Mouse (Mus musculus): ENCODE measurements around the gene Npc1l1.
"Not testable (repeated sequence)": the region's sequence is repeated elsewhere in the genome, so short reads cannot be mapped to it uniquely, and the experiment has no call there.

Npc1l1 gene

DNA sequence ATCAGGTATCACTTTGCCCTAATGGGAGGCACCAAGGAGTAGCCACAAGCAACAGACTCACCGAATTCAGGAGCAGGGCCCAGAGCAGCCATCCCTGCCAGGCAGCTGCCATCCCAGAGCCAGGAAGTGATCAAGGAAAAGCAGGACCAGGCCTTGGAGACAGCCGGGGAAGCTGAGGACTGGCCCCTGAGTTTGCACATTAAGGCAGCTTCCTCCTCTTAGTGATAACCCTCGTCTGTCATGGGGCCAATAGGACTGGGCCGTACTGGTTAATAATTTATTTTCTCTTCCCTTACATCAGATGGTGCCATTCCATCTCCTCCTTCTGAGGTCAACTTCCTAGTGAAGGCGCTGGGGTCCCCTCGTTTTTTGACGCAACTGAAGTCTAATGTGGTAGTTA is at the start of gene Npc1l1:
Gene Npc1l1 (minus strand): TSS at position 132 of the 400 bp plus-strand sequence.
- DNase-seq (ENCODE audit: low spot score), result no peak

DNA sequence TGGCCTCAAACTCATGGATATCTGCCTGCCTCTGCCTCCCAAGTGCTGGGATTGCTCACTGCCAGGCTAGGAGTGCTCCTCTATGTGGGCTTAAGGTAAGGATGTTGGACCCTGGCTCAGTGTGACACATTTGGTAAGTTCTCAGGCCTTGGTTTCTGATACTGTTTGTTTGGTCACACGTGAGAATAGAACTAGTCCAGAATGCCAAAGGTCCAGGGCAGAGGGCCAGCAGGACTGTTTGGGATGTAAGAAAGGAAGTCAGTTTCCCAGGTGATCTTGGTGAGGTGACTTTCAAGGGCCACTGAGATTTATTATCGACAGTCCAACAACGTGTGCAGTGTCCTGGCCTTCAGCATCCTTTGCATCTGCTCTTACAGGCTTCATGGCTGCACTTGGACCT is 46.5 kb upstream of the Npc1l1 start:
- no peak for DNase-seq (ENCODE audit: low spot score)

DNA sequence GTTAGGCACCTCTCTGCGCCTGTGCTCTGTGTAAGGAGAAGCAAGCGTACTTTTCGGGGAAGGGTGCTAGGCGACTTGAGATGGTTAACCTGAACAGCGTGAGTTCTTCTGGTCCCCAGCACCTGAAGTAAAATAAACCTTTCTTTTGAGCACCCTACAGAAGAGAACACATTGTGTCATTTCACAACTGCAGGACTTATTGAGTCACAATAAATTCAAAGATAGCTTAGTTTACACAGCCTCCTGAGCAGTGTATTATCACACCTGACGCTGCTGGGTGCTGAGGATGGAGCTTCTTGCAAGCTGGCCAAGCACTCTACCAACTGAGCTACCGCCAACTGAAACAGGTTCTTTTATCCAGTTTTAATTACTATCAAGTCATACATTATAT is 45.1 kb upstream of the Npc1l1 start:
- DNase-seq (ENCODE audit: low spot score), result no peak

DNA sequence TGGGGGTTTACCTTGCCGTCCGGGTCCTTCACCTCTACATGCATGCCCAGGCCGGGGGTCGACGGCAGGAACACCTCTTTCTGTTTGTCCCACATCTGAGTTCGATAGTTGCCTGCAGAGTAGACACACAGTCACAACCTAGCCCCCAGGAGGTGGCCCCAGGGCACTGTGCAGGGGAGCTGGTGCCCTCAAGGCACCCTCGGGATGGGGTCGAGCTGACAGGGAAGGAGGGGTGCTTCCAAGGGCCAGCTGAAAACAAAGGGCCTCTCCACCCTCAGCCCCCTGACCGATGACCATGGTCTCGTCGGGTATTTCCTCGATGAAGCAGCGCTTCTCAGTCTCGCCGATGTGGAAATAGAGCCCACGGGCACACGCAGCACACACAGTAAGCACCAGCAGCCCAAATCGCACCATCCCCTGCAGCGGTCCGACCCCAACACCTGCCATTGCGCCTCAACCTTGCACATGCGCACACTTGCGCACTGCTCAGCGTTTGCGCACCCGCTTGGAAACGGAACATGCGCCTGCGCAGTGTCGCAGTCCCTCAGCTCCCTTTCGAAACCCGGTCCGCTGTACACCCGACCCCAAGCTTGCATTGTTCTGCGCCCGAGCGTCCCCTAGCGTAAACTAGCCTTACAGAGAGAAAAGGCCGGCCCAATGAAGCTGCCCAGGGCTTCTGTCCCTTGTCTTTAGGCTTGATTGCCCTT is 44.6 kb upstream of the Npc1l1 start, which contains the start of gene Tmed4:
Gene Tmed4 (minus strand): TSS at position 484 of the 707 bp plus-strand sequence.
- peak; percentile 95 for DNase-seq (ENCODE audit: low spot score)

DNA sequence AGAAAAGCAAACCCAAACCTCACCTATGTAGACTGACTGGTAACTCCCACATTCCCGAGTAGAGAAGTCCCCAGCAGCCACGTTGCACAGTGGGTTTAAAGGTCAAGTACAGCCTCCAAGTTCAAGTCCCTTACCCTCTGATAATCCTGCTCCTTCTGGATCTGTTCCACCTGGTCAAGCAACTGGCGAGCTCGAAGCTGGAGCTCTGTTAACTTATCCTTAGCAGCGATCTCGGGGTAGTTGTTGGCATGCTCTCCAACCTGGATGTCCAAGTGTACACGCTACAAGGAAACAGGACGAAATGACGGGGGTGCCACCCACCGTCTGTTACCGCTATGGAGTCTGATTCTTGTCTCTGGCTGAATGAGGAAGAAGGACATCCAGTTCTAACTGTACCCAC is 43.7 kb upstream of the Npc1l1 start:
- no peak for DNase-seq (ENCODE audit: low spot score)

DNA sequence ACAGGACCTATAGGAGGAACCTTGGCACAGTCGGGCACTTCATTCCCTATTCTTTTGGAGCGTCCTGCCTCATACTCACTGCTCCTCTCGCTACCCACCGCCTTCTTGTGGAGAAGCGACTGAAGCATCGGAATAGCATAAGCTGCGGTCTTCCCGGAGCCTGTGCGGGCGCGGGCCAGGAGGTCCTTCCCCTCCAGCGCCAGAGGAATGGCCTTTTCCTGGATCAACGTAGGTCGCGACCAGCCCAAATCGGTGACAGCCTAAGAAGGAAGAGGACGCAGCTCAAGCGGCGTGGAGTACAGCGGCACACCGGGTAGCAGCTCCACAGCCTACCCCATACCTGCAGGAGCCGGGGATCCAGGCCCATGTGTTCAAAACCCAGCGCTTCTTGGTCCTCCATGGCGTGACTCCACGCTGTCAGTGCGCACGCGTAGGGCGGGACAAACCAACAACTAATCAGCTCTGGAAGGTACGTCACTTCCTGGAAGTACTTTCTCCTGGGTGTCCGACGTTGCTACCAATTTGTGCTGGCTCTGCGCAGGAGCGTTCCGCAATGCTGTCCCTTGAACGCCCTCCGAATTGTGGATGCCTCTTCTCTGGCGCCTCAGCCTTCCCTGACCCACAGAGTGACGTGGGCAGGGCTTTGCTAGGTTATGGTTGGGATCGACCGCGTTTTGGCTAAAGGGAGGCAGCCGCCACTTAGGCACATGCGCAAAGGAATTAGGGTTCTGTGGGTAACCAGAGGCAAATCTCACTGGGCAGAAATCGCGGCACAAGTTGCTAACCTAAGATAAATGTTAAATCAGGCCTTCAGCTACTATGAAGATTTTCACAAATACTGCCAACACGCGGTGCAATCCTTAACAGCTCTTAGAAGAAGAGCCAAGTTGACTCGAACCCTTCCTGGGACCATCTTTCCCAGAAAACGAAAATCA is 37.6 kb upstream of the Npc1l1 start, which contains the start of gene Ddx56:
Gene Ddx56 (minus strand): TSS at position 453 of the 935 bp plus-strand sequence.
- DNase-seq (ENCODE audit: low spot score), result peak; percentile 93

DNA sequence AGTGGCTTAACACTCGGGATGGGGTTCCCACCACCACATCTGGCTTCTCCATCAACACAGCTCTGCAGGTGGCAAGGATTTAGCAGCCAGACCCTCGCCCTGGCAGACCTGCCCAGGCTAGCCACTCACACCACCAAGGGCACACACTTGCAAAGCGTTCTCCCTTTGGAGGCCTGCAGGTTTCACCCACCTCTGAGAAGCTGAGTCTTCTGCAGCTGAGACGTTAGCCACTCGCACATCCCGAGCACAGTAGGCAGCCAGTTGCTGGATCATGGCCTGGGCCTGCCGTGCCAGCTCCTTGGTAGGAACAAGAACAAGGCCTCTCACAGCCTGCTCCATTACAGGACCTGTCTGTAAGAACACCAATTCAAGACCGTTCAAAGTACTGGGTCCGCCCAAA is 36.7 kb upstream of the Npc1l1 start:
- no peak for DNase-seq (ENCODE audit: low spot score)

DNA sequence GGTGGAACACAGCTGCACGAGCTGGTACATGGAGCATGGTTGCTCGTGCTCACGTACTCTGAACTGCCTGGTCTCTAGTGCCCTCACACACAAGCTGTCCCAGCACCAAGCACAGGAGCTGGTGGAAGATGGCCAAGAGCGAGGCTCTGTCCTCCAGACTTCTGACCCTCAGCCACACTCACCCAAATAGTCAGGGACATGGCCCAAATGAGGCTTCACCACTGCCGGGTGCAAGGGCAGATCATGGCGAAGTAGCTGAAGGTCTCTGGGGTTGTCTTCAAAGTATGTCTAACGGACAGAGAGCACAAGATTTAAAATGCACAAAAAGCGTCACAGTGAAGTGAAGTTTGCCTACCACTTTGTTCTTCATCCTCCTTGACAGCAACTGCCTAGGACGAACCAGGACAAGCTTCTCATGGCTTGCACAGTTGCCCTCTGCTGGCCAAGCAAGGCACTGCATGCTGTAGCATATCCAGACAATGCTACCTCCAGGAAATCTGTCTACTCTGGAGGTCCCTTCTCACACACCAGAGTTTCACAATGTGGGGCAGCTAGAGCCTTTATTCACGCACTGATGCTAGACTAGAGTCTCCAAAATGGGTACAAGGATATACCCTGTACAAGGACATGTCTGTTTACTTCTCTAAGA is 31.6 kb upstream of the Npc1l1 start:
- peak; percentile 68 for DNase-seq (ENCODE audit: low spot score)

DNA sequence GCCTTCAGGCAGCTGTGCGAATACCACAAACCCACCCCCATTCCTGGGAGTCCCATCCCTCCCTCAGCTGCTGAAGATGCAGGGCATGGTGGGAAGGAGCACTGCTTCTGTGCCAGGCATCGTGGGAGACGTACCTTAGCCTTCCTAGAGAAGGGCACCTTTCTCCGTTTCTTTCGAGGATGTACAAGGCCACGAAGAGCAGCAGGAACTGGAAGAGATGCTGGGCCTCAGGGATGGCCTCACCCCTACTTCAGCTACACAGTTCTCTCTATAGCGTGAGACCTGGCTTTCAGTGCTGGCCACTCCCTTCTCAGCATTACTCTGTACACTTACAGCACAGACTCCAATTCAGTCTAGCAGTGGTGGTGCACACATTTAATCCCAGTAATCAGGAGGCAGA is 29.5 kb upstream of the Npc1l1 start:
- no peak for DNase-seq (ENCODE audit: low spot score)

DNA sequence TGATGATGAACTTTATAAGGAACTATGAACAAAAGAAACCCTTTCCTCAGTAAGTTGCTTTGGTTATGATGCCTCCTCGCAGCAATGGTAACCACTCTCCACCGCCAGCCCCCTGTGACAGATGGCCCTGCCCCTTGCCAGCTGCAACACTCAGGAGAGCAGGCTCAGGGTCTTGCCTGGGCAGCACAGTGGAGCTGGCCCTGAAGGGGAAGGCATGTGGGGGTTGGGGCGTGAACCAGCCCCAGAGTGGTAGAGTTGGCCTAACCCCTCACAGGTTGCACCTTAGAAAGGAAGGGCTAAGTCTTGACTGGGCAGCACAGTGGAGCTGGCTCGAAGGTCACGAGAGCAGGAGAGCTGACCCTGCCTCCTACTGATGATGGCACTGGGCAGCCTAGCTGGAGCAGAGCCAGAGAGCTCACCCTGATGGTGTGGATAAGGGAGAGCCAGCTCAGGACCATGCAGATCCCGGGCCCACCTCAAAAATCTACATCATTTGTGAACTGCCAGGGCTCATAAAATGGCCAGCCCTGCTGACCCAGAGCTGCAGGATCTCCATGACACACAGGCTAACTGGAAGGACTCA is 26.6 kb upstream of the Npc1l1 start:
- no peak for DNase-seq (ENCODE audit: low spot score)

DNA sequence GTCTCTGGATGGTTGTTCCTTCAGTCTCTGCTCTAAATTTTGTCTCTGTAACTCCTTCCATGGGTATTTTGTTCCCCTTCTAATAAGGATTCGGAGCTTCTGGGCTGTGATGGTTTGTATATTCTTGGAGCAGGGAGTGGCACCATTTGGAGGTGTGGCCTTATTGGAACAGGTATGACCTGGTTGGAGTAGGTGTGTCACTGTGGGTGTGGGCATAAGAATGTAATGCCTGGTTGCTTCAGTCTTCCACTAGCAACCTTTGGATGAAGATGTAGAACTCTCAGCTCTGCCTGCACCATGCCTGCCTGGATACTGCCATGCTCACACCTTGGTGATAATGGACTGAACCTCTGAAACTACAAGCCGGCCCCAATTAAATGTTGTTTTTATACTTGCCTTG is 24.7 kb upstream of the Npc1l1 start:
- DNase-seq (ENCODE audit: low spot score), result not testable (repeated sequence)

DNA sequence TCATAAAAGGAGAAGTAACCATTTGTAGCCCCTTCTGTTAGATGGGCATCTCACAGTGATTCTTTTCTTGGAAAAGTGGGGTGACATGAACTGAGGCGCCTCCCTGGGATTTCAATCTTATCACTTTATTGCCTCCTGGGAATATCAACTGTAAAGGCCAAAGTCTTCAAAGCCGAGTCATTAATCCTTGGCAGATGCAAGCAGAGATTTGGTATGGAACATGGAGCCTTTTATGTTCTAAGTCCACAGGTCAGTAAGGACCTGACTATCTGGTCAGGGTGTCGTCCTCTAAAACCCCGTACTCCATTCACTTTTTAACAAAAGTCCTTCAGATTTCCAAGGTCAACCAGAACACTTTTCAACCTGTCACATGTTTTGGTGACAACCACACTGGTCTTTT is 22.9 kb upstream of the Npc1l1 start:
- no peak for DNase-seq (ENCODE audit: low spot score)

DNA sequence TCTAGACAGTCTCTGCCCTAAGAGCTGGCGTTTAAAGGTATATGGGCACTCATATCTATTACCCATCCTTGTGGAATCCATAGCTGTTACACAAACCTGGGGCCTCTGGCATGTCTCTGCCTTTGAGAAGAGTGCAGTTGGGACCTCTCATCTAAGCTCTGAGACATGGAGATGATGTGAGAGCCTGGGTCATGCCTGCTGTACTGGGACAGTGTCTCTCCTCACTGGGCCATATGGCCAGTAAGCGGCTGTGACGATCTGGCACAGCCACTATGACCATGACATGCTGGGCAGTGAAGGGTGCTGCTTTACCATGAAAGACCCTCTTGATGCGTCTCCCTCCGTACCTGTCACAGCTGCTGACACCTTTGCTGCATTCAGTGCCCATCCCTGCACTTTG is 22.3 kb upstream of the Npc1l1 start:
- no peak for DNase-seq (ENCODE audit: low spot score)

DNA sequence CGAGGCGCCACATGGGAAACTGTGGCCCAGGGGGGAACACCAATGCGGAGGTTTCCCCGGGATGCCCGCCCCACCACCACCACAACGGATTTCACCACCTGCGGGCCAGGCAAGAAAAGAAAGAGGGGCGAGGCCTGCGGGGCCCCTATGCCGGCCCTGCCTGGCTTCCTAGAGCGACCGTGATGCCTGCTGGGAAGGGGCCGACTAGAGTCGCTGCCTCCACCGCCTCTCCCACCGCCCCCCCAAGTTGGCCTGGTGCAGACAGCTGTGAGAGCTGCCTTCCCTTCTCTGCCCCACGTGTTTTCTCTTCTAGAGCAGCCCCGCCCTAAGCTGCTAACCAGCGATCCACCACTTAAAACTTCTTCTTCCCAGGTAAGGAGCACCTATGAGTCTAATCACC is 14.8 kb upstream of the Npc1l1 start:
- DNase-seq (ENCODE audit: low spot score), result no peak

DNA sequence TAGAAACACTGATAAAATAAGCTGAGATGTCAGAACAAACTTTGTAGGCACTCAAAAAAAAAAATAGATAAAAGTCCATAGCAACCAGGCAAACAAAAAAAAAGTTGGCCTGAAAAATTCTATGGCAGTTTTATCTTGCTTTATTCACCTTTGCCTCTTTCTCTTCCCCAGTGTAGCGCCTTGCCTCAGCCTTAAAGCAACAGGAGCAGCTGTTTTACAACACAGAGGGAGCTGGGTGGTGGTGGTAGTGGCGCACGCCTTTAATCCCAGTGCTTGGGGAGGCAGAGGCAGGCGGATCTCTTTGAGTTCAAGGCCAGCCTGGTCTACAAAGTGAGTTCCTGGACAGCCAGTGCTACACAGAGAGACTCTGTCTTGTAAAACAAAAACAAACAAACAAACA is 3.1 kb upstream of the Npc1l1 start:
- no peak for DNase-seq (ENCODE audit: low spot score)

DNA sequence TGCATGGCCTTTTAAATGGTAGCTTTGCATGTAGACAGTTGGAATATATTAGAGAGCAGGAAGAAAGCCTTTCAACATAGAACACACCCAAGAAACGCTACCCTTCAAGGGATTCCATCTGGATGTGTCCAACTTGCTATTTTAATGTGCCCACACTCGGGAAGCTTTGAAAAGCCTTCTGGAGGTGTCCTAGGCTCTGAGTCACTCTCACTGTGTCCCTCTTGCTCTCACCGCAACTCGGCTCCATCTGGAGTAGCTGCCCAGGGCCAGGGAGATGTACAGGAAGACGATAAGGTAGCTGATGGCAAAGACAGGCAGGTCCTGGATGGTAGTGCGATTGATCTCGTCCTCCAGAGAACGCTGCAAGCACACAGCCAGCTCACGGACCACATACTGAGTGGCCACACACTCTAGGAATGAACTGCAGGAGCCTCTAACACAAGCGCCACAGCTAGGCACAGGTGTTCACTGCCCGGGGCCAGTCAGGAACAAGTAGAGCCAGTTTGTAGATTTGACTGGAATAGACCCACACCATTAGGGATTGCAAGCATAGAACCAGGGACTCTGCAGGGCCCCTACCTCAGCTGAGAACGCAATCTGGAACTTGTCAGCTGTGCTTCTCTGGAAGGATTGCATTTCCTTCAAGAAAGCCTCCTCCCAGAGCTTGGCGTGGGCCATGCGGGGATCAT is 5.3 kb downstream of the Npc1l1 start:
- DNase-seq (ENCODE audit: low spot score), result no peak

DNA sequence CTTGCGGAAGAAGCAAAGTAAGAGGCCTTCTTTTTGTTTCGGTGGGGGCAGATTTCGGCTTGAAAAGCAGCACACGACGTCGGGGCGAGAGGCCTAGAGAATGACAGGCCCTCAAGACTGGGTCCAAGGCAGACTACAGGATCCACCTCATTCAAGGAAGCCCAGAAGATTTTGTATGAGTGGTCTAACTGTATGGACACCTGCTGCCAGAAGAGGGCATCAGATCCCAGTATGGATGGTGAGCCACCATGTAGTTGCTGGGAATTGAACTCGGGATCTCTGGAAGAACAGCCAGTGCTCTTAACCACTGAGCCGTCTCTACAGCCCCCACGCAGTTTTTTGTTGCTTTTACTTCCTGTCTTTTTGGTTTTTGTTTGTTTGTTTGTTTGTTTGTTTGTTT is 7.8 kb downstream of the Npc1l1 start:
- no peak for DNase-seq (ENCODE audit: low spot score)

DNA sequence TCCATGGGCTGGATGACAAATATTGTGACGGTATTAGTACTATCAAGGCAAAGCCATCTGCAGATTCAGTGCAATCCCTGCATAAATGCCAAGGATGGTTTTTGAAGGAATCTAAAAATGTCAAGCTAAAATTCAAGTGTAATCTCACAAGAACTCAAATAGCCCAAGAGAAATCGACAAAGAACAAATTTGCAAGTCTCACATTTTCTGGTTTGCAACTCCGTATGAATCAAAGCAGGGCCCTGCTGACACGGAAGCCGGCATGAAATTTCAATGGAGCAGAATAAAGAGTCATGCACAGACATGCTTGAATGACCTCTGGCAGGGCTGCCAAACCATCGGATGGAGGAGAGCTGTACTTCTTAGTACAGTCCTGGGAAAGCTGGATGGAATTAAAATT is 10.0 kb downstream of the Npc1l1 start:
- DNase-seq (ENCODE audit: low spot score), result no peak

DNA sequence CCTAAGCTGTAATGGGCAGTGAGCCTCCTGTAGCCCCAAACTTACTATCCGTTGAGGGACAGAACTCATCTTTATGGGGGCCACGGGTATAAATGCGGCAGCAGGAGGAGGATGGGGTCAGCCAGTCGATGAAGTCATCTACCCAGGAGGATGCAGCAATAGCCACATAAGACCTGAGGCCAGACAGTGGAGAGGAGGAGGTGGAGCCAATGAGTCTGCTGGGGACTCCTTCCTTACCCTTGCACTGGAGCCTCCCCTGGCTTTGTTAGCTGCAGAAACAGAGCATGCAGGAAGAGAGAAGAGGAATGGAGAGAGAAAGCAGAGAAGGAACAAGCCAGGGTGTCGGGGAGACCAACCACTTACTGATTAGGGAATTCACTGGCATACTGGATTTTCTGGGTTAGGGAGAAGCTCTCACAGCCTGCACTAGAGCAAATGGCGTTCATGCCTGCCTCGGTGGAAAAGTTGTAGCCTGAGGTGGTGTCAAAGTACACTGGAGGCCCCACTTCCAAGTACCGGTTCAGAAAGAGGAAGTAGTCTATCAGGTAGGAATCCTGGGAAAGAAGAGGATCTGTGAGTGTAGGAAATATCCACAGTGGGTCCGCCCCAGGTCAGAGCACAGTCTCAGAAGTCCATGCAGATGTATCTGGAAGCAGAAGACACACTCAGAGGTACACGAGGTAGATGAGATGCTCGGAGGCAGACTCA is 11.6 kb downstream of the Npc1l1 start:
- DNase-seq (ENCODE audit: low spot score), result no peak

DNA sequence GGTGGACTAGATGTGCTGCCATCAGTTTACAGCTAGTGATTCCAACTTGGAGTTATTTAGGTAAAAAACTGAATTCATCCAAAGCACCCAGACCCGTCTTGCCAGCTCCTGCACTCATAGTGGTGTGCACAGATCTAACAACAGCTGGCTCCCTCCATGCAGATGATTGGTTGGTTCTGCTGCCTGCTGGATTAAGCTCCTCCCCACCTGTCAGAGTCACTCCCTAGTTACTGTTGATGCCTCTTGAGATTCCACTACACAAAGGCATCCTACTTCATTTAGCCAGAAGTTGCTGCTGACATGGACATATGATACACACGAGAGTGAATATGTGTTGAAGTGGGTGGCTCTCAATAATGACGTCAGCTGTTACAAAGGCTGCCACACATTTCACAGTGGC is 13.1 kb downstream of the Npc1l1 start:
- DNase-seq (ENCODE audit: low spot score), result no peak

DNA sequence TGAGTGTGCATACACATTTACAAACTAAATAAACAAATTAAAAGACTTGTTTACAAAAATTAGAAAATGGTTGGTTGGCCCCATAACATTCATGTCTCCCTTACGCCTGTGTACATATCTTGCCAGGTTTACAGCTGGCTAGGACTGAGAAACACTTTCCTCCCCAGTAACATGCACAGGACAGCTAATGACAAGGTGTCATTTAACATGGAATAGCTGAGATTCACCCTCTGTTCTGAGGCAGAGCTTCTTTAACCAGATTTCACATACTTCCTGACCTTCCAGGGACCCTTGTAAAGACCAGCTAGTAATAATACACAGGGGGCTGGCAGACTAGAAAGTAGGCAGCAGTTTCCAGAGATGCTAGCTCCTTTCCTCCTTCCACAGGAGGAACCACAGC is 21.8 kb downstream of the Npc1l1 start:
- DNase-seq (ENCODE audit: low spot score), result no peak
